Mouse (Mus musculus) gastrocnemius, adult 2 months (tissue): ENCODE measurements around the gene Magi3. TPM values are rescaled to one million over a fixed set of nuclear protein-coding genes. Genes with fewer than 3 reads are reported as not detected.

Experiments used
- DNase-seq: peaks from one replicate; pipeline ENCODE4 v3.0.0; 2022
- H3K27ac ChIP-seq: fragments of 200-600 bp; 2 replicates; pipeline ENCODE4 v1.8.1; 2022; ENCODE audit warnings: mild to moderate bottlenecking
- H3K4me3 ChIP-seq: fragments of 200-600 bp; 2 replicates; pipeline ENCODE4 v1.8.1; 2022; ENCODE audit warnings: mild to moderate bottlenecking, moderate library complexity
- CTCF ChIP-seq: fragments of 200-600 bp; IDR thresholded peaks from 2 replicates; pipeline ENCODE4 v1.8.1; 2022; ENCODE audit warnings: antibody characterized with exemption, mild to moderate bottlenecking, moderate library complexity
- intact Hi-C: fragments of 180-260 bp; cut with DNase I; formaldehyde crosslinking; loops from one replicate; pipeline ENCODE4 v1.15.1; 2025
- total RNA-seq, 2 experiments: library from RNA; stranded (reverse); gene quantifications; 2 replicates each; pipeline ENCODE4 v1.2.3; 2021

The Magi3 gene
- total RNA-seq, 2 experiments from 2014 or later, result 1.6 to 2.7 TPM

GRCm38 (mm10) chr3:104236029-104236428 is 15.9 kb upstream of the Magi3 start:
- TF ChIP-seq CTCF, result no peak
- intact Hi-C loops, result no loop called here

DNA sequence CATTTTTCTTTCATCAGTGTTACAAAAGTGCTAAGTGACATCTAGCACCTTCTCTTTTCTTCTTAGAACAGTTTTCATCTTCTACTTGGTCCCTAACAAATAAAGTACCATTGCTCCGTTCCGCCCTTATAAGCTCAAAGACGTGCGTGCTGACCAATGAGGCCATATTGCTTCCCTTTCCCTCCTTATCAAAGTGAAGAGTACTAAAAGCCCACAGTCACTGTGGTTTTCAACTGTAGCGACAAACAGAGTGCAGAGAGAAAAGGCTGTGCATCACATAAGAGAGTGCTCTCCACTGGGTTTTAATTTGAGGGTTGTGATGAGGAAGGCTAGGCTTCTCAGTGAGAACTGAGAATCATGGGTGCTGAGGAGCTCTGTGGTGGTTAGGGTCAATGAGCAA is 14.9 kb upstream of the Magi3 start:
- TF ChIP-seq CTCF, result no peak
- intact Hi-C loops, result no loop called here
- DNase-seq, result no peak
- Histone ChIP-seq H3K27ac (no peak overlapping the region), H3K4me3 (no peak overlapping the region)

More at GRCm38 (mm10) chr3:104236029-104236428, 15.9 kb upstream of the Magi3 start:
- no peak for DNase-seq
- Histone ChIP-seq H3K4me3 (no peak overlapping the region), H3K27ac (no peak overlapping the region)

- no peak overlapping the region for H3K4me3 ChIP-seq
- no peak for TF ChIP-seq CTCF
- H3K27ac ChIP-seq, result no peak overlapping the region
- DNase-seq, result no peak
- intact Hi-C loops, result no loop called here
Observed at GRCm38 (mm10) chr3:104233366-104234312, 13.5 kb upstream of the Magi3 start.

- intact Hi-C loops, result no loop called here
- no peak overlapping the region for H3K4me3 ChIP-seq
- peak overlapping the region; percentile 43 for H3K27ac ChIP-seq
- TF ChIP-seq CTCF, result no peak
- no peak for DNase-seq
Observed at GRCm38 (mm10) chr3:104227438-104228111, 7.4 kb upstream of the Magi3 start.

GRCm38 (mm10) chr3:104226731-104227130 is 6.6 kb upstream of the Magi3 start:
- peak; percentile 40 for DNase-seq
- TF ChIP-seq CTCF, result no peak
- intact Hi-C loops, result no loop called here
- Histone ChIP-seq H3K4me3 (no peak overlapping the region), H3K27ac (peak overlapping the region; percentile 43; the same call in 1 of the 2 replicates)

GRCm38 (mm10) chr3:104221156-104221555 is 982 bp upstream of the Magi3 start:
- no peak for DNase-seq
- H3K27ac ChIP-seq, result peak overlapping the region; percentile 89
- intact Hi-C loops, result loop anchor here (5.0 kb wide), 1 partner anchor 221 kb away; no protein-coding TSS in a partner anchor
- peak overlapping the region; percentile 98 for H3K4me3 ChIP-seq
- no peak for TF ChIP-seq CTCF

GRCm38 (mm10) chr3:104219531-104220294 is 461 bp downstream of the Magi3 start:
- peak overlapping the region; percentile 88 for H3K27ac ChIP-seq
- no peak for TF ChIP-seq CTCF
- DNase-seq, result peak; percentile 68
- H3K4me3 ChIP-seq, result peak overlapping the region; percentile 98
- intact Hi-C loops, result loop anchor here (5.0 kb wide), 1 partner anchor 223 kb away; no protein-coding TSS in a partner anchor

- intact Hi-C loops, result no loop called here
- TF ChIP-seq CTCF, result no peak
- Histone ChIP-seq H3K4me3 (peak overlapping the region; percentile 98), H3K27ac (peak overlapping the region; percentile 68)
- DNase-seq, result peak; percentile 27
Observed at GRCm38 (mm10) chr3:104218926-104219325, 1.2 kb downstream of the Magi3 start.

DNA sequence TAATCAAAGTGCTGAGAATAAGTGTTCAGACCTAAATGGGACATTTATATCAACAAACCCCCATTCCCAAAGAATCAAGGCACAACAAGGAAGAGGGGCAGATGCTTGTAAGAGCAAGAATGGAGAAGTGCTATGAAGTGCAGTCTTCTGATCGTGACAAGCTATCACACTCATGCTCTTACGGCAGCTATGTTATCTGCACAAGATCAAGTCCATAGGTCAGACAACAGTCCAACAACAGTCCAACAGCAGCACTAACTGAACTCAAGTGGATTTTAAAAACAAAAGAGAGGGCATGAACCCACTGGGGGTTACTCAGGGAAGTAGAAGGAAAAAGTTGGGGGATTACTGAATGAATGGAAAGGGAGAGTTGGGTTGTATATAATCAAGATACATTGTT is 30.4 kb downstream of the Magi3 start:
- Histone ChIP-seq H3K4me3 (no peak overlapping the region), H3K27ac (no peak overlapping the region)
- TF ChIP-seq CTCF, result no peak
- intact Hi-C loops, result no loop called here
- no peak for DNase-seq

GRCm38 (mm10) chr3:104189234-104189633 is 30.9 kb downstream of the Magi3 start:
- intact Hi-C loops, result no loop called here
- Histone ChIP-seq H3K27ac (no peak overlapping the region), H3K4me3 (no peak overlapping the region)
- TF ChIP-seq CTCF, result no peak
- no peak for DNase-seq

- no peak for DNase-seq
- intact Hi-C loops, result no loop called here
- no peak for TF ChIP-seq CTCF
- no peak overlapping the region for H3K4me3 ChIP-seq
- no peak overlapping the region for H3K27ac ChIP-seq
Observed at GRCm38 (mm10) chr3:104184270-104184669, 35.9 kb downstream of the Magi3 start.

- TF ChIP-seq CTCF, result no peak
- Histone ChIP-seq H3K27ac (no peak overlapping the region), H3K4me3 (no peak overlapping the region)
- DNase-seq, result no peak
- intact Hi-C loops, result no loop called here
Observed at GRCm38 (mm10) chr3:104183656-104184055, 36.5 kb downstream of the Magi3 start.
